Mouse (Mus musculus): ENCODE results near the gene Kazn.

The Kazn gene

DNA sequence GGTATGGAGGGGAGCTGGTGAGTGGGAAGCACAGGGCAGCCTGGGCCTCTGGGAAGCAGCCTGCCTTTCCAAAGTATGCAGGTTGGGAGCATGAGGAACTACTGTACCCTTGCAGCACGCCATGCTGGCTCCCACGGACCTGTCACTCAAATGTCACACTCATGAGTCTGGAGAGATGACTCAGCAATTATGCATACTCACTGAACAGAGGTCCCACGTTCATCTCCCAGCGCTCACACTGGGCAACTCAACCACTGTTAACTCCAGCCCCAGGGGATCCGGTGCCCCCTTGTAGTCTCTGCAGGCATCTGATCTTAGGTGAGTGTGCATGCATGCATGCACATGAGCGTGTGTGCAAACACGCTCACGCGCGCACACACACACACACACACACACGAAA is 184.6 kb downstream of the Kazn start:
- no peak for DNase-seq (ENCODE audit: low spot score in 2 of 2)

GRCm38 (mm10) chr4:142053661-142054448 is 185.3 kb downstream of the Kazn start:
- no peak for DNase-seq (ENCODE audit: low spot score in 2 of 2)

DNA sequence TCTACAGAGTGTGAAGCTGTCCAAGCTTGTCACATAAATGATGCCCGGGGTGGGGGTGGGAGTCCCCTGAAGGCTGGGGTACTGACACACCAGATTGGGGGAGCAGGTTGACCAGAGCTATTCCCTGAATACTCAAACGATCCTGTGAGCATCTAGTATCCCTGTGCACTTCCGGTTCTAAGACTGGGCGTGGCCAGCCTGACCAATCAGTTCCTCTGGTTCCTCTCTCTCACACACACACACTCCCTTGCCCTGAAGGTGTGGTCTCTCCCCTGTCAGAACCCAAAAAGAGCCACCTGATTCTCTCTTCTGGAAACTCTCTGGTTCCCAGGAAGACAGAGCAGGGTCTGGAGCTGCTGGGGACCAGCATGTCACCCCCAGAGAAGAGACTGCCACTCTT is 185.9 kb downstream of the Kazn start:
- DNase-seq (ENCODE audit: low spot score in 2 of 2), result no peak

DNA sequence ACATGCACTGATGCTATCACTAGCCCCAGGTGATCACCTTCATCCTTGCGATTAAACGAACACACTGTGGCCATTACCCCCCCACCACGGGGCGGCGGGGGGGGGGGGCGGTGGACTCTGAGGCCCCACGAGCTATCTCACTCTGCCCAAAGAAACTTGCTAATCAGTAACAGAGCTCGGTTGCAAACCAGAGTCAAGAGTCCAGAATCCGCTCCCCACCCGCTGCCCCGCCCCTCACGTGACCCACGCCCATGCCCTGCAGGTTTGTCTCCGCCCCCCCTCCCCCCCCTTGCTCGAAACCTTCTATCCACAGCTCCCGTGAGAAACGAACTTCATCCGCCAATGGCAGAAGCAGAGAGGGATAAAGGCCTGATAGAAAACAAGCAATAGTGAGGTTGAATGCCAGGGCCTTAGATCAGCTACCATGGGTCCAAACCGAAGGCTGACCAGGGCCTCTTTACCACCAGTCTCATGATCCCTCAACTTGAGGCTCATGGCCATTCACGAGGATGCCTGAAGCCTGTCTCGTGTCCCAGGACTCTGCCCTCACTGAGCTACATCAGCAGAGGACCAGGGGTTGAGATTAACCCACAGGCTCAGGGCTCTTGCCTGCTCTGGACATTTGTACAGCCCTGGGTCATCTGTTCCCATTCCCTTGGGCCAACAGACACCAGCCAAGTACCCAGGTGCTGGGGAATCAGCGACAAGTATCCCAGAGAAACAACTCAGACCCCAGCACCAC is 186.6 kb downstream of the Kazn start:
- no peak for DNase-seq (ENCODE audit: low spot score in 2 of 2)

Data from urinary bladder, adult 18-20 months (tissue).